Mouse (Mus musculus): ENCODE measurements at regions not wholly inside any gene's neighbourhood (a gene's known extent, or its start where the extent isn't known, plus 50 kb on each side); places are given as distances from the start of the nearest gene placed in this dataset.
"Not testable (repeated sequence)": the region's sequence is repeated elsewhere in the genome, so short reads cannot be mapped to it uniquely, and the experiment has no call there.

DNA sequence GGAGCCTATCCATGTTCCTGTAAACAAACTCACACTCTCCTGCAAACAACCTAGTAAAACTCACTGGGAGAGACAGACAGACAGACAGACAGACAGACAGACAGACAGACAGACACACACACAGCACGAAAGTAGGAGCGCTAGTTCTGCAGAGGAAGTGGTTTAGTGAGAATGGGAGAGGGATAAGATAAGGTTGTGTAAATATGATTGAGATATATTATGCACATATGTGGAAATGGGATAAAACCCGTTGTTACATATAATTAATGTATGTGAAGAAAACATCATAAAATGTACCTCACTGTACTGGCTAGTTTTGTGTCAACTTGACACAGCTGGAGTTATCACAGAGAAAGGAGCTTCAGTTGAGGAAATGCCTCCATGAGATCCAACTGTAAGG lies 85.9 kb upstream of the Palmd start:
- H3K9me3 ChIP-seq; H3K27me3 ChIP-seq; H3K9ac ChIP-seq; H3K36me3 ChIP-seq; H3K27ac ChIP-seq (replicated peaks); ATAC-seq (ENCODE audit: low read depth); H3K4me1 ChIP-seq (replicated peaks); H3K4me3 ChIP-seq; H3K4me2 ChIP-seq: not testable (repeated sequence)
- WGBS = 95% methylated on average over 3 of the region's 3 CpGs

- no peak overlapping the region for H3K4me2 ChIP-seq
- H3K4me1 ChIP-seq (replicated peaks) = no peaks in the 10 kb centered on the region
- 85% methylated on average over 3 of the region's 3 CpGs for WGBS
- no peaks in the 10 kb centered on the region for H3K27me3 ChIP-seq
- H3K9ac ChIP-seq = no peak overlapping the region
- no peaks in the 10 kb centered on the region for H3K9me3 ChIP-seq
- no peak overlapping the region for H3K4me3 ChIP-seq
- no peak for ATAC-seq (ENCODE audit: low read depth)
- no peak overlapping the region for H3K27ac ChIP-seq (replicated peaks)
- H3K36me3 ChIP-seq = no peaks in the 10 kb centered on the region
These were observed 82.6 kb upstream of the Palmd start for GRCm38 (mm10) chr3:117051431-117051830.

- H3K4me3 ChIP-seq = no peak overlapping the region
- WGBS = 70% methylated on average over 3 of the region's 3 CpGs
- no peak for ATAC-seq (ENCODE audit: low read depth)
- no peak overlapping the region for H3K9ac ChIP-seq
- no peaks in the 10 kb centered on the region for H3K4me1 ChIP-seq (replicated peaks)
- no peaks in the 10 kb centered on the region for H3K27me3 ChIP-seq
- H3K36me3 ChIP-seq = no peaks in the 10 kb centered on the region
- H3K4me2 ChIP-seq = no peak overlapping the region
- H3K9me3 ChIP-seq = no peaks in the 10 kb centered on the region
- no peak overlapping the region for H3K27ac ChIP-seq (replicated peaks)
These were observed 82.1 kb upstream of the Palmd start for GRCm38 (mm10) chr3:117050909-117051308.

GRCm38 (mm10) chr3:117049410-117049809 lies 80.6 kb upstream of the Palmd start:
- no peak for ATAC-seq (ENCODE audit: low read depth)
- Histone ChIP-seq H3K36me3 (no peaks in the 10 kb centered on the region), H3K9me3 (no peaks in the 10 kb centered on the region), H3K4me3 (no peak overlapping the region), H3K9ac (no peak overlapping the region), H3K4me1 (replicated peaks) (no peaks in the 10 kb centered on the region), H3K27me3 (no peaks in the 10 kb centered on the region), H3K4me2 (no peak overlapping the region), H3K27ac (replicated peaks) (no peak overlapping the region)
- 77% methylated on average over 3 of the region's 3 CpGs for WGBS

DNA sequence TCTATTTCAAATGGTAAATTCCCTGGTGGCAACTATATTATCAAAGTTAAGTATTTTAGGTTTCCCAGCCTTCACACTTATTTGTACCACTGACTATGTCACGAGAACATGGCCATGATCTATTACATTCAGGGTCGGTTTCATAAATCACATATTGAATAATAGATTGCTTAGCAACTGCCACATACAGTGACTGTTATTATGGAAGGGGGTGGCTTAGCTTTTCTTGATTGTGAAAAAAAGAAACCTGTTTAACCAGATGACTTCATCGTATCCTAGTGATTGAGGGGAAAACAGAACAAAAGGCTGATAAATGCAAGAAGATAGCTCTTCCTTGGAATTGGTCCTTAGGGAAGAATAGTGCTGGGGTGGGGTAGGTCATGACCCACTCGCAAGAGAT lies 76.0 kb upstream of the Palmd start:
- 55% methylated on average over 4 of the region's 4 CpGs for WGBS

GRCm38 (mm10) chr3:117044304-117044703 lies 75.5 kb upstream of the Palmd start:
- no peak overlapping the region for H3K4me2 ChIP-seq
- no peaks in the 10 kb centered on the region for H3K27me3 ChIP-seq
- no peak overlapping the region for H3K9ac ChIP-seq
- ATAC-seq (ENCODE audit: low read depth) = no peak
- H3K4me1 ChIP-seq (replicated peaks) = no peaks in the 10 kb centered on the region
- no peaks in the 10 kb centered on the region for H3K9me3 ChIP-seq
- no peaks in the 10 kb centered on the region for H3K36me3 ChIP-seq
- no peak overlapping the region for H3K4me3 ChIP-seq
- WGBS = 85% methylated on average over 2 of the region's 2 CpGs
- H3K27ac ChIP-seq (replicated peaks) = no peak overlapping the region

More for the DNA sequence above, 76.0 kb upstream of the Palmd start:
- ATAC-seq (ENCODE audit: low read depth) = no peak
- no peaks in the 10 kb centered on the region for H3K4me1 ChIP-seq (replicated peaks)
- no peak overlapping the region for H3K4me2 ChIP-seq
- no peak overlapping the region for H3K27ac ChIP-seq (replicated peaks)
- H3K4me3 ChIP-seq = no peak overlapping the region
- no peaks in the 10 kb centered on the region for H3K27me3 ChIP-seq
- no peaks in the 10 kb centered on the region for H3K36me3 ChIP-seq
- H3K9ac ChIP-seq = no peak overlapping the region
- H3K9me3 ChIP-seq = no peaks in the 10 kb centered on the region

DNA sequence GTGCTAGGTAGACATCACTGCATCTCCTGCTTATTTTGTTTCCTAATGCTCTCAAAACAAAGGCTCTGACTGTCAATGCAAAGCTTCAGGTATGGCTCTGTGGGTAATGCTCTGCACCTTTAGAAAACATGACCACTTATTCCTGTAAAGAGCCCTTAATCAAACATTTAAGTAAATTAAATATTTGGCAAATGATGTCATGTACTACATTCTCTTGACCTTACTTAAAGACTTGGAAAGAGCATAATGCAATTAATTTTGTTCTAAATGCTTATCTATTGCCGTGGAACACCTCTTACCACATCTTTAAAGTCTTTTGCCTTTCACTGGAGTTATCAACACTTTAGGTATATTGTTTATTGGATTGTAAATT lies 70.1 kb upstream of the Palmd start:
- H3K4me2 ChIP-seq = no peak overlapping the region
- no peak overlapping the region for H3K9ac ChIP-seq
- no peak overlapping the region for H3K4me3 ChIP-seq
- no peak for ATAC-seq (ENCODE audit: low read depth)
- no peaks in the 10 kb centered on the region for H3K4me1 ChIP-seq (replicated peaks)
- WGBS = 93% methylated on average over 1 of the region's 1 CpGs
- H3K27ac ChIP-seq (replicated peaks) = no peak overlapping the region
- no peaks in the 10 kb centered on the region for H3K9me3 ChIP-seq
- no peaks in the 10 kb centered on the region for H3K36me3 ChIP-seq
- H3K27me3 ChIP-seq = no peaks in the 10 kb centered on the region

DNA sequence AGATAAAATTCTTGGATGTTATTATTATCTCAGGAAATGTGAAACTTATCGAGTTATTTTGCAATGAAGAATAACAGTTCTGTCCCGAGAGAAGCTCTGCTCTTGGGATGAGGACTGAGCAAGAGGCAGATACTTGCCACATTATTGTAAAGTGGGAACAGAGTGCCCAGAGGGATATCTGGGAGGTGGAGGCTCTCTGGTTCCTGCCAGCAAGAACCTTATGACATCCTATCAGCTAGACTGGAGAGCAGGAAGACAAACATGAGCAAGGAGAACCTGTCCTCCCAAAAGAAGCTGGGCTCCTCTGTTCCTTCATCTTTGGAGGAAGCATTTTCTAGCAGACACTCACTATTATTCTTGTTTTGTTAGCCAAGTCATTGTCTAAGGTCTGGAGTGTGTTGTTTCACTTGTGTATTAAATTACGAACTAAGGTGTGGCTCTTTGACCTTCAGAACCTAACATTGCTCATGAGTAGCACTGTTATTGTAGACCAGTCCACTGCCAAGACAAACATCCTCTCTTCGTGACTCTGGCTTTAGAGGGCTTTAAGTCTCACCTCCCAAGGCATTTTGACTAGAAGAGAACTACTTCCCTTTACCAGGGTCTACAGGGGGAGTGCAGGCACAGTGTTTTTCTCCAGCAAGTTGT lies 69.6 kb upstream of the Palmd start:
- Histone ChIP-seq H3K9ac (no peak overlapping the region), H3K4me3 (no peak overlapping the region), H3K9me3 (no peaks in the 10 kb centered on the region), H3K36me3 (no peaks in the 10 kb centered on the region), H3K27me3 (no peaks in the 10 kb centered on the region), H3K4me1 (replicated peaks) (no peaks in the 10 kb centered on the region), H3K27ac (replicated peaks) (no peak overlapping the region), H3K4me2 (no peak overlapping the region)
- ATAC-seq (ENCODE audit: low read depth) = no peak
- WGBS = 84% methylated on average over 4 of the region's 4 CpGs

Data from neural tube, embryonic 13.5 days (tissue).